Mouse (Mus musculus): ENCODE measurements at regions not wholly inside any gene's neighbourhood (a gene's known extent, or its start where the extent isn't known, plus 50 kb on each side); places are given as distances from the start of the nearest gene placed in this dataset.
A peak's percentile ranks its signal among the peaks of the same experiment; 100 is the strongest.

DNA sequence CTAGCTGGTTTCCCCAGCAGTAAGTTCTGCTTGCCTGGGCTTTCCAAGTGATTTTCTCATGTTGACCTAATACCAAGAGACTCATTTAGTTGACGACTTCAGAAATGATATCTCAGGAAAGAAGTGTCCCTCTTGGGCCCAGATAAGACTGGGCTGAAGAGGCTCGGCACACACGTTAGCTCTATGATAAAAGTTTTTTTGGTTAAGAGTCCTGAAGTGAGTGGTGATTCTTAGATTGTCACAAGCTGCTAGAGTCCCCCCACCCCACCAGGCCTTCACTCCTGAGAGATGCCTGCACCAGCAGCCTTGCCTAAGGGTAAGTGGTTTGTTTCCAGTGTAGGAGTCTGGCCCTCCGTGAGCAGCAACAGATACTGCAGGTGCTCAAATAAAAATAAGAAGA lies 169.4 kb downstream of the Maf start:
- Histone ChIP-seq H3K36me3 (replicated peaks; ENCODE audit: insufficient read depth, low read length) (no peaks in the 10 kb centered on the region), H3K9ac (replicated peaks) (no peak overlapping the region), H3K4me1 (ENCODE audit: insufficient read depth) (no peaks in the 10 kb centered on the region), H3K27me3 (ENCODE audit: insufficient read depth, low read length) (no peaks in the 10 kb centered on the region), H3K9me3 (ENCODE audit: low read length) (no peaks in the 10 kb centered on the region), H3K27ac (ENCODE audit: low read depth) (no peak overlapping the region), H3K4me3 (ENCODE audit: low read depth, low read length) (no peak overlapping the region), H3K4me2 (ENCODE audit: low read depth, low read length) (no peak overlapping the region)
- 51% methylated on average over 4 of the region's 4 CpGs for WGBS (ENCODE audit: insufficient replicate concordance)
- no peak for ATAC-seq
- TF ChIP-seq EP300 (IDR thresholded peaks at IDR 0.05; ENCODE audit: low read depth) (no peak), CTCF (IDR thresholded peaks at IDR 0.05; ENCODE audit: low read depth) (no peak)
- DNase-seq: no peak

DNA sequence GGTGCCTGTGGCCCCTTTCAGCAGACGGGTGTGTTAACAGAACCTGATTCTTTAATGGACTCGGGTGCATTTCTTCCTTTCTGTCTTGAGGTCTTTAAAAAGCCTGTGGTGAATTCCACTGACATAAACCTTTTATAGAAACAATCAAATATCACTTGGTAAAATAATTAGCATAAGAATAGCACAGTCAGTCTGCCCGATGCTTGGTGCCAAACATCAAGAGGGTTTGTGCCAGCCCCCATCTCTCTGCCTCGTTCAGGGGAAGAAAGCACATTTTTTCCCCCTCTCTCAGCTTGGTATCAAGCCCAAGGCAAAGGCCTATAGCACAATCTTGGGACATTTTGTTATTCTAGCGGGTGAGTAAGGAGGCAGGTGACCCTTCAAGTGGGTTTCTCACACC lies 169.8 kb downstream of the Maf start:
- WGBS (ENCODE audit: insufficient replicate concordance): 62% methylated on average over 5 of the region's 5 CpGs
- no peak overlapping the region for H3K27ac ChIP-seq (ENCODE audit: low read depth)

GRCm38 (mm10) chr8:115536554-115537346 lies 170.8 kb downstream of the Maf start:
- 56% methylated on average over 19 of the region's 19 CpGs for WGBS (ENCODE audit: insufficient replicate concordance)
- TF ChIP-seq CTCF (IDR thresholded peaks at IDR 0.05; ENCODE audit: low read depth) (no peak), EP300 (IDR thresholded peaks at IDR 0.05; ENCODE audit: low read depth) (peak; percentile 48)
- Histone ChIP-seq H3K27ac (ENCODE audit: low read depth) (no peak overlapping the region), H3K4me1 (ENCODE audit: insufficient read depth) (no peaks in the 10 kb centered on the region), H3K27me3 (ENCODE audit: insufficient read depth, low read length) (no peaks in the 10 kb centered on the region), H3K9me3 (ENCODE audit: low read length) (no peaks in the 10 kb centered on the region), H3K4me3 (ENCODE audit: low read depth, low read length) (no peak overlapping the region), H3K36me3 (replicated peaks; ENCODE audit: insufficient read depth, low read length) (no peaks in the 10 kb centered on the region), H3K9ac (replicated peaks) (no peak overlapping the region), H3K4me2 (ENCODE audit: low read depth, low read length) (no peak overlapping the region)
- DNase-seq (no peak), ATAC-seq (peak; percentile 48)

More for the DNA sequence above, 169.8 kb downstream of the Maf start:
- TF ChIP-seq EP300 (IDR thresholded peaks at IDR 0.05; ENCODE audit: low read depth) (no peak), CTCF (IDR thresholded peaks at IDR 0.05; ENCODE audit: low read depth) (no peak)
- H3K4me2 ChIP-seq (ENCODE audit: low read depth, low read length): no peak overlapping the region
- ATAC-seq (no peak), DNase-seq (no peak)
- no peak overlapping the region for H3K4me3 ChIP-seq (ENCODE audit: low read depth, low read length)
- H3K4me1 ChIP-seq (ENCODE audit: insufficient read depth): no peaks in the 10 kb centered on the region
- no peak overlapping the region for H3K9ac ChIP-seq (replicated peaks)
- H3K36me3 ChIP-seq (replicated peaks; ENCODE audit: insufficient read depth, low read length): no peaks in the 10 kb centered on the region
- H3K9me3 ChIP-seq (ENCODE audit: low read length): no peaks in the 10 kb centered on the region
- no peaks in the 10 kb centered on the region for H3K27me3 ChIP-seq (ENCODE audit: insufficient read depth, low read length)

- H3K4me2 ChIP-seq (ENCODE audit: low read depth, low read length): no peak overlapping the region
- H3K9me3 ChIP-seq (ENCODE audit: low read length): no peaks in the 10 kb centered on the region
- WGBS (ENCODE audit: insufficient replicate concordance): 73% methylated on average over 8 of the region's 8 CpGs
- H3K4me3 ChIP-seq (ENCODE audit: low read depth, low read length): no peak overlapping the region
- DNase-seq: no peak
- no peak overlapping the region for H3K9ac ChIP-seq (replicated peaks)
- no peak for TF ChIP-seq CTCF (IDR thresholded peaks at IDR 0.05; ENCODE audit: low read depth)
- H3K27me3 ChIP-seq (ENCODE audit: insufficient read depth, low read length): no peaks in the 10 kb centered on the region
- no peaks in the 10 kb centered on the region for H3K36me3 ChIP-seq (replicated peaks; ENCODE audit: insufficient read depth, low read length)
- 0 out of 2 replicates have a peak overlapping the region, but pooled peaks have one; percentile 16 for H3K27ac ChIP-seq (ENCODE audit: low read depth)
- no peaks in the 10 kb centered on the region for H3K4me1 ChIP-seq (ENCODE audit: insufficient read depth)
- no peak for ATAC-seq
Measured at GRCm38 (mm10) chr8:115536001-115536400, 171.6 kb downstream of the Maf start.

GRCm38 (mm10) chr8:115534030-115534429 lies 173.6 kb downstream of the Maf start:
- H3K27me3 ChIP-seq (ENCODE audit: insufficient read depth, low read length): no peaks in the 10 kb centered on the region
- 0 out of 2 replicates have a peak, but pooled peaks have one; percentile 12 for ATAC-seq

DNA sequence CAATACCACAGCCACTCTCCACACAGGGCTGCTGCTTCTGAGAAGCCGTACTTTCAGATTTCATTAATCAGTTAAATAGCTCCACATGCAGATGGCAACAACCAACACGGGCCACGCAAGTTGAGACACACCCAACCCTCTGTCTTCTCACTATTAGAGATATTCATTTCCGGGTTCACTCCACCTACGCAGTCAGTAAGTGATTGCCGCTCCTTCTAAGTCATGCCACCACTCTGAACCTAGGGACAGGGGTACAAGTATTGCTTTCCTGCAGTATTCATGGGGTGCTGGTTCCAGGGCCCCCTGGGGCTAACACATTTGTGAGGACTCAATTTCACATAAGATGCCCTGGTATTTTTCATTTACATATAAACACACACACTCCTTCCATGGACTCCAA lies 176.3 kb downstream of the Maf start:
- H3K9ac ChIP-seq (replicated peaks): no peak overlapping the region

More at GRCm38 (mm10) chr8:115534030-115534429, 173.6 kb downstream of the Maf start:
- Histone ChIP-seq H3K4me1 (ENCODE audit: insufficient read depth) (no peaks in the 10 kb centered on the region), H3K27ac (ENCODE audit: low read depth) (no peak overlapping the region), H3K36me3 (replicated peaks; ENCODE audit: insufficient read depth, low read length) (no peaks in the 10 kb centered on the region), H3K9ac (replicated peaks) (no peak overlapping the region), H3K4me2 (ENCODE audit: low read depth, low read length) (no peak overlapping the region), H3K9me3 (ENCODE audit: low read length) (no peaks in the 10 kb centered on the region), H3K4me3 (ENCODE audit: low read depth, low read length) (no peak overlapping the region)
- no peak for TF ChIP-seq CTCF (IDR thresholded peaks at IDR 0.05; ENCODE audit: low read depth)
- no peak for TF ChIP-seq EP300 (IDR thresholded peaks at IDR 0.05; ENCODE audit: low read depth)
- no peak for DNase-seq
- WGBS (ENCODE audit: insufficient replicate concordance): 40% methylated on average over 2 of the region's 2 CpGs

More for the DNA sequence above, 176.3 kb downstream of the Maf start:
- Histone ChIP-seq H3K36me3 (replicated peaks; ENCODE audit: insufficient read depth, low read length) (no peaks in the 10 kb centered on the region), H3K9me3 (ENCODE audit: low read length) (no peaks in the 10 kb centered on the region), H3K4me1 (ENCODE audit: insufficient read depth) (no peaks in the 10 kb centered on the region), H3K4me2 (ENCODE audit: low read depth, low read length) (no peak overlapping the region), H3K27ac (ENCODE audit: low read depth) (no peak overlapping the region), H3K4me3 (ENCODE audit: low read depth, low read length) (no peak overlapping the region), H3K27me3 (ENCODE audit: insufficient read depth, low read length) (no peaks in the 10 kb centered on the region)
- no peak for TF ChIP-seq CTCF (IDR thresholded peaks at IDR 0.05; ENCODE audit: low read depth)
- no peak for TF ChIP-seq EP300 (IDR thresholded peaks at IDR 0.05; ENCODE audit: low read depth)
- no peak for ATAC-seq
- DNase-seq: no peak
- 50% methylated on average over 6 of the region's 6 CpGs for WGBS (ENCODE audit: insufficient replicate concordance)

Data from liver, postnatal 0 days (tissue).